Mouse (Mus musculus): ENCODE measurements around the gene Olfr155.

DNA sequence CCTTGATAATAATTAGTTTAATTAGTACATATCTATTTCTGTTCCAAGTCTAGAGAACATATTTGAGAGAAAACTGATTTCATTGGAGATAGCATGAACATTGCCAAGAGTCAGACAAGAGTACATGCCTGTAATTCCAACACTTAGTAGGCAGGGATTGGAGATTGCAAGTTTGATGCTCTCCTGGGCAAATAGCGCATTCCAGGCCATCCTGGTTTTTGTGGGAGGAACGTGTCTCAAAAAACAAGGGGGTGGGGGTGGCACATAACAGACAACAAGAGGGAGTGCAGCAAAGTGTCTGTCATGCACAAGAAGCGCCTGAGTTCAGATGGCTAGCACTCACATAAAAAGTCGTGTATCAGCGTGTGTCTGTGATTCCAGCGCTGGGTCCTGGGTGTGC is 28.2 kb downstream of the Olfr155 start:
- TF ChIP-seq POLR2A (IDR thresholded peaks at IDR 0.05; ENCODE audit: borderline replicate concordance, extremely low read depth, insufficient read depth, insufficient read length, poor library complexity, severe bottlenecking) (no peak), CTCF (IDR thresholded peaks at IDR 0.05; ENCODE audit: borderline replicate concordance, extremely low read depth, insufficient read depth, insufficient read length) (no peak)
